Mouse (Mus musculus) liver, embryonic 13.5 days (tissue): ENCODE measurements around the gene Fads2. TPM values are rescaled to one million over a fixed set of nuclear protein-coding genes. Genes with fewer than 3 reads are reported as not detected.
"Not testable (repeated sequence)": the region's sequence is repeated elsewhere in the genome, so short reads cannot be mapped to it uniquely, and the experiment has no call there.

Source experiments
- ATAC-seq: fragments of 200-750 bp; cut with Nextera tagmentation; 2 replicates; pipeline ENCODE4 v1.8.0; 2017; ENCODE audit warnings: low read depth, mild to moderate bottlenecking, moderate number of reproducible peaks, moderate library complexity
- DNase-seq: peaks from one replicate; pipeline ENCODE4 v3.0.0; 2022
- H3K27ac ChIP-seq: fragments of 300-500 bp; sonication (generic); 2 replicates; pipeline ENCODE4 v1.5.1; 2015; ENCODE audit warnings: moderate library complexity, mild to moderate bottlenecking, inconsistent platforms
- H3K27me3 ChIP-seq: fragments of 300-500 bp; sonication (generic); 2 replicates; pipeline ENCODE4 v1.6.1; 2015; ENCODE audit warnings: mild to moderate bottlenecking, inconsistent platforms
- H3K36me3 ChIP-seq: fragments of 300-500 bp; sonication (generic); 2 replicates; pipeline ENCODE4 v1.6.1; 2015; ENCODE audit warnings: mild to moderate bottlenecking, inconsistent platforms
- H3K4me1 ChIP-seq: fragments of 300-500 bp; sonication (generic); replicated peaks from 2 replicates; pipeline ENCODE4 v1.6.1; 2015; ENCODE audit warnings: inconsistent platforms
- H3K4me2 ChIP-seq: fragments of 300-500 bp; sonication (generic); 2 replicates; pipeline ENCODE4 v1.6.1; 2015; ENCODE audit warnings: inconsistent platforms, mild to moderate bottlenecking, moderate library complexity
- H3K4me3 ChIP-seq: fragments of 300-500 bp; sonication (generic); replicated peaks from 2 replicates; pipeline ENCODE4 v1.5.1; 2015; ENCODE audit warnings: mild to moderate bottlenecking, inconsistent platforms
- H3K9ac ChIP-seq: fragments of 300-500 bp; sonication (generic); 2 replicates; pipeline ENCODE4 v1.6.1; 2015; ENCODE audit warnings: mild to moderate bottlenecking, inconsistent platforms
- H3K9me3 ChIP-seq: fragments of 300-500 bp; sonication (generic); replicated peaks from 2 replicates; pipeline ENCODE4 v1.6.1; 2016; ENCODE audit warnings: inconsistent platforms
- WGBS: fragments of 180-500 bp; shearing (Covaris S2); methylation state at CpG from one replicate; pipeline ENCODE4 v1.1.7; 2015; ENCODE audit not compliant: insufficient replicate concordance; 5-methylcytosine and 5-hydroxymethylcytosine counted together
- polyA plus RNA-seq: library from polyadenylated mRNA; unstranded; fragments of >200 nt; fragmentation: Nextera tagmentation; extraction: Ambion mirVana; gene quantifications from 2 replicates; pipeline ENCODE4 v1.2.1, GENCODE M21; 2015

Gene Fads2
- polyA plus RNA-seq: 66.8 and 76.0 TPM in 2 replicates

DNA sequence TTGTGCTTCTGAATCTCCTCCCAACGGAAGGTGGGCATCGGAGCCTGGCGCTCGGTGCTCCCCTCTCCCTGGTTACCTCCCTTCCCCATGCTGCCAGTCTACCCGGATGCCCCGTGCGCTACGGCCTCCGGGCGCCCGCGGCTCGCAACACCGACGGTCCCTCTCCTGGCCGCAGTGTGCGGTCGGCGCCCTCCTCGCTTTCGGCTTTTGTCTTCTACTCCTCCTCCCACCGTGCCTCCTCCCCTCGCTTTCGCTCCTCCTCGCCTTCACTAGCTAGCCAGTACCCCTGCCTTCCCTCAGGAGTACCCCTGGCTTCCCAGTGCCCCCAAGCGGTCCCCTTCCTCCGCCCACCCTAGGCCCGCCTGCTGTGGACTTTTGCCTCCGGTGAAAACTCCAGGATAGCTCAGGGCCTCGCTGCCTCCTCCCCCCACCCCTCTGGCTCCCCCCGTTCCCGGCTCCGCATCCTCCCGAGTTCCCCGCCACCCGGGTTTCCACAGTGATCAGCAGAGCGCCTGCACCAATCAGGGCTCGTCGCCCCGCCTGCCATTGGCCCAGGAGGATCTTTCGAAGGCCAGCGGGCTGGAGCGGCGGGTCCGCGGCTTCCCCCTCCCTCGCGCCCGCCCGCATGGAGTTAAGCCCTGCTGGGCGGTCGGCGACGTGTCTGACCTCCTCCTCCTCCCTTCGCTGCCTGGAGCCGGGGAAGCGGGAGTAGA lies at the start of gene Fads2:
Gene Fads2 (minus strand): TSS at position 406 of the 713 bp plus-strand sequence.
- H3K27me3 ChIP-seq: no peaks in the 10 kb centered on the region
- peaks cover 23% of the 10 kb centered on the region for H3K36me3 ChIP-seq
- H3K9ac ChIP-seq: peak within 1 kb of the TSS; percentile 73
- peaks cover 95% of the 10 kb centered on the region for H3K4me1 ChIP-seq
- DNase-seq: peak; percentile 80
- ATAC-seq: peak; percentile 82
- 1% methylated on average over 54 of the region's 57 CpGs for WGBS
- peak within 1 kb of the TSS; percentile 76 for H3K4me3 ChIP-seq
- peak within 1 kb of the TSS; percentile 94 for H3K4me2 ChIP-seq
- H3K9me3 ChIP-seq: no peaks in the 10 kb centered on the region
- peak within 1 kb of the TSS; percentile 83 for H3K27ac ChIP-seq

- H3K27ac ChIP-seq: no peak overlapping the region
- WGBS: 48% methylated on average over 3 of the region's 3 CpGs
- no peak for DNase-seq
- no peak overlapping the region for H3K9ac ChIP-seq
- no peaks in the 10 kb centered on the region for H3K27me3 ChIP-seq
- H3K4me3 ChIP-seq: no peak overlapping the region
- H3K9me3 ChIP-seq: no peaks in the 10 kb centered on the region
- H3K36me3 ChIP-seq: no peaks in the 10 kb centered on the region
- H3K4me2 ChIP-seq: no peak overlapping the region
- no peak for ATAC-seq
- H3K4me1 ChIP-seq: peaks cover 10% of the 10 kb centered on the region
Measured at GRCm38 (mm10) chr19:10149189-10149588, 47.6 kb upstream of the Fads2 start.

- ATAC-seq (no peak), DNase-seq (no peak)
- no peak overlapping the region for H3K27ac ChIP-seq
Measured at GRCm38 (mm10) chr19:10148555-10148954, 47.0 kb upstream of the Fads2 start.

DNA sequence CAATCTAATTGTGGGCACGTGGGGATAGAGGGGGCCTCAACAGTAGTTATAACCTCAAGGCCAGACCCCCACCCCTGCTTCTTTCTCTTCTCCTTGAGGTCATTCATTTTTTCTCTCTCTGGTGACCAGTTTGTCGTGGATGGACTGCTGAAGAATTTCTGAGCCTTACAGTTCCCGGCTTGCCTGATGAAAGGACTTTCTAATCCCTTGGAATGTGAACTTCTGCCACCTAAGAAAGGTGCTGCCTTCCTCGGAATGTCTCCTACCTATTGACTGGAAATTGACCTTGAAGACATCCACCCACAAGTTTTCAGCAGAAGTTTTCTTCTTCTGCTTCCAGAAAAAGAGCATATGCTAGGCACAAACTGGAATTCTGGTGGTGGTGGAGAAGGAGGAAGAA lies 42.9 kb upstream of the Fads2 start:
- DNase-seq (no peak), ATAC-seq (no peak)
- WGBS: 43% methylated on average over 4 of the region's 4 CpGs
- no peaks in the 10 kb centered on the region for H3K36me3 ChIP-seq
- no peaks in the 10 kb centered on the region for H3K9me3 ChIP-seq
- H3K27me3 ChIP-seq: no peaks in the 10 kb centered on the region
- no peak overlapping the region for H3K4me2 ChIP-seq
- no peak overlapping the region for H3K4me3 ChIP-seq
- H3K4me1 ChIP-seq: peaks cover 10% of the 10 kb centered on the region
- H3K27ac ChIP-seq: no peak overlapping the region
- no peak overlapping the region for H3K9ac ChIP-seq

More at GRCm38 (mm10) chr19:10148555-10148954, 47.0 kb upstream of the Fads2 start:
- Histone ChIP-seq H3K4me2 (no peak overlapping the region), H3K36me3 (no peaks in the 10 kb centered on the region), H3K27me3 (no peaks in the 10 kb centered on the region), H3K9me3 (no peaks in the 10 kb centered on the region), H3K4me3 (no peak overlapping the region), H3K9ac (no peak overlapping the region), H3K4me1 (peaks cover 10% of the 10 kb centered on the region)
- WGBS: 74% methylated on average over 6 of the region's 6 CpGs

- ATAC-seq: no peak
- H3K4me3 ChIP-seq: no peak overlapping the region
- WGBS: 66% methylated on average over 2 of the region's 2 CpGs
- no peak overlapping the region for H3K9ac ChIP-seq
- H3K36me3 ChIP-seq: no peaks in the 10 kb centered on the region
- no peaks in the 10 kb centered on the region for H3K9me3 ChIP-seq
- H3K4me1 ChIP-seq: peaks cover 4% of the 10 kb centered on the region
- H3K4me2 ChIP-seq: no peak overlapping the region
- DNase-seq: no peak
- H3K27ac ChIP-seq: no peak overlapping the region
- H3K27me3 ChIP-seq: no peaks in the 10 kb centered on the region
Measured at GRCm38 (mm10) chr19:10143667-10144066, 42.1 kb upstream of the Fads2 start.

DNA sequence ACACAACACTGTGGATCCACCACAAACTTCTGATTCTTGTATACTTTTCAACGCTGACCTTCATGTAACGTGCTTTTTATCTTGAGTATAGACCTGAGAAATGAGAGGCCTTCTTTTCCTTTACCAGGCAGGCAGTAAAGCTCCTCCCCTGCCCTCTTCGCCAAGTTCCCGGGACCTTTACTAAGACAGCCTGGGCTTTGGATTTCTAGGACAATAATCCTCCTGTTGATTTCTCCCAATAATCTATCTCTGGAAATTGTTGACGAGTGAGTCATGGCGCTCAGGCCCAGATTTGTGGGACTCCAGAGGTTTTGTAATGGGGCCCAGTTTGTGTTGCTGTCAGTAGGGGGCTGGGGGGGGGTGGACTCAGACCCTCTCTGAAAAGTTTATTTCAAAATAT lies 38.2 kb upstream of the Fads2 start:
- H3K4me1 ChIP-seq: no peaks in the 10 kb centered on the region
- H3K27me3 ChIP-seq: no peaks in the 10 kb centered on the region
- ATAC-seq: no peak
- 76% methylated on average over 6 of the region's 6 CpGs for WGBS
- H3K36me3 ChIP-seq: no peaks in the 10 kb centered on the region
- no peak overlapping the region for H3K27ac ChIP-seq
- H3K9me3 ChIP-seq: no peaks in the 10 kb centered on the region
- H3K4me2 ChIP-seq: no peak overlapping the region
- no peak for DNase-seq
- H3K4me3 ChIP-seq: no peak overlapping the region
- no peak overlapping the region for H3K9ac ChIP-seq

DNA sequence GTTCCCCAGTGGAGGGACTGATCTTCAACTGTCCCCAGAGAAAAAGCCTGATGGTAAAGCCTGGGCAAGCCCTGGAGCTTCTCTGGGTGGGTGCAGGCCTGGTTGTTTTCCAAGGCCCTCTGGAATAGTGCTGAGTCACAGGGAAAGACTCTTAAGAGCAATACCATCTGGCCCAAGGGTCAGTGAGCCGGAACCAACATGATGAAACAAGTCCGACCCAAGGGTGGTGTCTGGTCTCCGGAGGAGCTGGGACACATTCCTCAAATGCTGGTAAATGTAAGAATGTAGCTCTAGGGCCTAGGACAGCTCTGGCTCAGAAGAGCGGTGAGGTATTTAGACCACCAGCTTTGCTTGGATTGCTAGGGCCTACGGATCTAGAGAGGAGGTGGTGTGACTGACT lies 35.9 kb upstream of the Fads2 start:
- H3K27me3 ChIP-seq: no peaks in the 10 kb centered on the region
- no peaks in the 10 kb centered on the region for H3K9me3 ChIP-seq
- no peaks in the 10 kb centered on the region for H3K36me3 ChIP-seq
- WGBS: 79% methylated on average over 5 of the region's 5 CpGs
- H3K4me3 ChIP-seq: no peak overlapping the region
- ATAC-seq (no peak), DNase-seq (no peak)
- no peak overlapping the region for H3K27ac ChIP-seq
- no peak overlapping the region for H3K4me2 ChIP-seq
- no peaks in the 10 kb centered on the region for H3K4me1 ChIP-seq
- H3K9ac ChIP-seq: no peak overlapping the region

DNA sequence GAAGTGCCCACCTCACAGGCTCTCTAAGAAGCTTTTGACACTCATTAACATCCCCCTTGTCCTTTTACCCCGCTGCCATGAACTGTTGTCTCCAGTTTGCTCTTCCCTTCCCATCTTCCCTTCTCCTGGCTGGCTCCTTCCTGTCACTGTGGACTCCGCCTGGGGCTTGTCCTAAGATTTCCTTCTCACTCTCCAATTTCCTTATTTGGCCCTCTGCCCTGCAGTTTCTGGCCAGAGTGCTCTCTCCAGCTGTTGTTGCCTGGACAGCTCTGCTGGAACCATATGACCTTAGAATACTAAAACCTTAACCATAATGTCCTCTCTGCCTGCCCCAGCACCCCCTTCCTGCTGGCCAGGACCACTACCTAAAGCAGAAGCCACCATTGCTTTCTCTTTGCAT lies 33.1 kb upstream of the Fads2 start:
- no peaks in the 10 kb centered on the region for H3K27me3 ChIP-seq
- H3K4me3 ChIP-seq: no peak overlapping the region
- H3K36me3 ChIP-seq: no peaks in the 10 kb centered on the region
- no peak for DNase-seq
- H3K9ac ChIP-seq: no peak overlapping the region
- H3K27ac ChIP-seq: no peak overlapping the region
- no peaks in the 10 kb centered on the region for H3K4me1 ChIP-seq
- H3K9me3 ChIP-seq: no peaks in the 10 kb centered on the region
- H3K4me2 ChIP-seq: no peak overlapping the region
- no peak for ATAC-seq
- 47% methylated on average over 2 of the region's 2 CpGs for WGBS

- ATAC-seq, H3K9ac ChIP-seq, H3K36me3 ChIP-seq, DNase-seq, H3K27me3 ChIP-seq, H3K4me3 ChIP-seq, H3K4me2 ChIP-seq, H3K27ac ChIP-seq, H3K9me3 ChIP-seq, H3K4me1 ChIP-seq: not testable (repeated sequence)
- WGBS: 69% methylated on average over 7 of the region's 7 CpGs
Measured at GRCm38 (mm10) chr19:10129547-10129946, 28.0 kb upstream of the Fads2 start.

GRCm38 (mm10) chr19:10126479-10127250 lies 25.1 kb upstream of the Fads2 start:
- Histone ChIP-seq H3K27me3 (peaks cover 4% of the 10 kb centered on the region; the same call in 1 of the 2 replicates), H3K4me1 (no peaks in the 10 kb centered on the region), H3K4me2 (no peak overlapping the region), H3K4me3 (no peak overlapping the region), H3K27ac (no peak overlapping the region), H3K36me3 (no peaks in the 10 kb centered on the region), H3K9ac (no peak overlapping the region), H3K9me3 (no peaks in the 10 kb centered on the region)
- no peak for ATAC-seq
- WGBS: 40% methylated on average over 5 of the region's 5 CpGs
- DNase-seq: no peak

GRCm38 (mm10) chr19:10123892-10124634 lies 22.5 kb upstream of the Fads2 start:
- H3K9ac ChIP-seq: no peak overlapping the region
- H3K27me3 ChIP-seq: peaks cover 4% of the 10 kb centered on the region; the same call in 1 of the 2 replicates
- 64% methylated on average over 7 of the region's 7 CpGs for WGBS
- no peak overlapping the region for H3K4me3 ChIP-seq
- ATAC-seq (no peak), DNase-seq (no peak)
- no peak overlapping the region for H3K27ac ChIP-seq
- no peaks in the 10 kb centered on the region for H3K36me3 ChIP-seq
- H3K4me1 ChIP-seq: no peaks in the 10 kb centered on the region
- no peaks in the 10 kb centered on the region for H3K9me3 ChIP-seq
- no peak overlapping the region for H3K4me2 ChIP-seq
